Mouse (Mus musculus) adrenal gland, postnatal 25 days (tissue): Measurements from ENCODE around the gene Cpsf4l. TPM values are rescaled to one million over a fixed set of nuclear protein-coding genes. Genes with fewer than 3 reads are reported as not detected.

ENCODE experiments used
- DNase-seq: peaks from one replicate; pipeline ENCODE4 v3.0.0; 2021; ENCODE audit warnings: mixed read lengths
- long read RNA-seq: library from polyadenylated mRNA; stranded (forward); transcript quantifications from one replicate; pipeline ENCODE4 v2.0.0, GENCODE M21; 2021
- total RNA-seq: library from RNA; stranded (reverse); gene quantifications from 2 replicates; pipeline ENCODE4 v1.2.3, GENCODE M21; 2021

The Cpsf4l gene
- total RNA-seq: 0.76 TPM in 2 replicates
- long read RNA-seq, partial matches to known transcripts: 1 of 2 reads
- long read RNA-seq, other reads (novel, unspliced or antisense): 1 of 2 reads

GRCm38 (mm10) chr11:113709731-113710256, at the start of gene Cpsf4l:
Gene Cpsf4l (minus strand): TSS chr11:113710017.
- DNase-seq: no peak

- DNase-seq: no peak
These were observed 49.0 kb upstream of the Cpsf4l start for GRCm38 (mm10) chr11:113758851-113759250.

DNA sequence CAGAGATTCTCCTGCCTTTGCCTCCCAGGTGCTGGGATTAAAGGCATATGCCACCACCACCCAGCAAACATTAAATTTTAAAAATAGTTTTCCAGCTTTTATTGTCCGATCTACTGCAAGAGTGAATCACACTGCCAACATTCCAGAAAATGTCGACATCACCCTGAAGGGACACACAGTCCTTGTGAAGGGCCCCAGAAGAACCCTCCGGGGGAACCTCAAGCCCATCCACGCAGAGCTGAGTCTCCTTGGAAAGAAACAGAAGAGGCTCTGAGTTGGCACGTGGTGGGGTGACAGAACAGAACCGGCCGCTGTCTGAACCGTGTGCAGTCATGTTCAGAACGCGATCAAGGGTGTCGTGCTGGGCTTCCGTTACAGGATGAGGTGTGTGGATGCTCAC, 46.8 kb upstream of the Cpsf4l start:
- no peak for DNase-seq

DNA sequence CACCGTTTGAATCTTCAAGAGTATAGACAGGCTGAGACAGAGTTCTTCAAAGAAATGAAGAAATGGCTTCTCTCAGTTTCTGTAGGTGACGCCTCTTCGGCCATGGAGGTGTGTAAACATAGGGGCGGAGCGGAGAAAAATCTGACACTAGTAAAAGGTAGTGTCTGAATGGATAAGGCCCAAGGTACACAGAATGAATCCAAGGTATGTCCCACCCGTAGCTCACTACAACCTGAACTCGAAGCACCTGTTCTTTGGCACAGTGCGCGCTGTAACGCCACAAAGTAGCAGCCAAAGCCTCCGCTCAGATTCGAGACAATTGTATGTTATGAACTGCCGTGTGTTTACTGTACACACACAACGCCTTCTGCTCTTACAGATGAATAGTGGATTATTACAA, 46.1 kb upstream of the Cpsf4l start:
- DNase-seq: no peak

DNA sequence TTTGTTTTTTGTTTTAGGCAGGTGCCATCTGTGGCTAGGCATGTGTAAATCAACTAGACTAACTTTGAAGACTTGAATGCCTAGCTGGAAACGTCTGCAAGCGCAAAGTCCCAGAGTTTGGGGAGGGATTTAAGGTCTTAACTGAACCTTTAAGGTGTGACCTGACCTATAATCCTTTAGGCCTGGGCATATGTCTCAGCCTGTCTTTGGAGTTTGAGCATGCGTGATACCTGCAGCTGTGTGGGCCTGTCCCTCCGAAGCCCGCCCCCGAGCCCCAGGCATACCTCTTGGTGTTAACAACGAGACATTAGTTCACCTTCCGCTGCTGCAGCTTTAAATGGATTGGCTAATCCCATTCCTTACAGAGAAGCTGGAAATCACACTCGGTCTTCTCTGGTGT, 45.0 kb upstream of the Cpsf4l start:
- DNase-seq: no peak

GRCm38 (mm10) chr11:113752685-113753430, 43.0 kb upstream of the Cpsf4l start:
- no peak for DNase-seq

- no peak for DNase-seq
These were observed 42.4 kb upstream of the Cpsf4l start for GRCm38 (mm10) chr11:113752158-113752661.

DNA sequence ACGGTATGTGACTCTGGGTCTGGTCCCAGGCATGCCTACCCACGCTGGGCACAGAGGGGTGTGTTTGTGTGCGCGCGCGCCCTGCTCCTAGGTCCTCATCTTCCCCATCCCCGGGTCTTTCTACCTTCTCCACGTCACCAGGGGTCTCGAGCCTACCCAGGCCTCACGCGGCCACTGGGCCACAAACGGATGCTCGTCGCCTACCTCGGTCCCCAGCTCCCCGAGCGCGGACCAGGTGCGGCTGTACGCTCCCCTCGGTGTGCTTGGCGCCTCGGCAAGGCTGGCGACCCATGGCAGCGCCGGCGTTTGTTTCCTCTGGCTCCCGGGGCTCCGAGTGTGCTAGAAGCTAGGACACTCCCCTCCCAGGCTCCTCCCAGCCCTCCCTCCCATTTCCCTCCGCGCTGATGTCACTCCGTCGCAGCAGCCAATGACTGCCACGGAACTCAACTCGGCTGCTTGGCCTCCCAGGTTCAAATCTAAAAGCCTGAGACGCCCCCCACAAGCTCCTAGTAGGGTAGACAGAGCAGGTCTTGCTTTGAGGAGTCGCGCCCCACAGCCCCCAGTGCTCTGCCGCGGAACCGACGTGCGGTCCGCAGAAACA, 41.8 kb upstream of the Cpsf4l start, which contains the start of gene Cdc42ep4:
Gene Cdc42ep4, minus strand, starts transcription at position 398 of the 601 bp plus-strand sequence.
- DNase-seq: peak; percentile 92

DNA sequence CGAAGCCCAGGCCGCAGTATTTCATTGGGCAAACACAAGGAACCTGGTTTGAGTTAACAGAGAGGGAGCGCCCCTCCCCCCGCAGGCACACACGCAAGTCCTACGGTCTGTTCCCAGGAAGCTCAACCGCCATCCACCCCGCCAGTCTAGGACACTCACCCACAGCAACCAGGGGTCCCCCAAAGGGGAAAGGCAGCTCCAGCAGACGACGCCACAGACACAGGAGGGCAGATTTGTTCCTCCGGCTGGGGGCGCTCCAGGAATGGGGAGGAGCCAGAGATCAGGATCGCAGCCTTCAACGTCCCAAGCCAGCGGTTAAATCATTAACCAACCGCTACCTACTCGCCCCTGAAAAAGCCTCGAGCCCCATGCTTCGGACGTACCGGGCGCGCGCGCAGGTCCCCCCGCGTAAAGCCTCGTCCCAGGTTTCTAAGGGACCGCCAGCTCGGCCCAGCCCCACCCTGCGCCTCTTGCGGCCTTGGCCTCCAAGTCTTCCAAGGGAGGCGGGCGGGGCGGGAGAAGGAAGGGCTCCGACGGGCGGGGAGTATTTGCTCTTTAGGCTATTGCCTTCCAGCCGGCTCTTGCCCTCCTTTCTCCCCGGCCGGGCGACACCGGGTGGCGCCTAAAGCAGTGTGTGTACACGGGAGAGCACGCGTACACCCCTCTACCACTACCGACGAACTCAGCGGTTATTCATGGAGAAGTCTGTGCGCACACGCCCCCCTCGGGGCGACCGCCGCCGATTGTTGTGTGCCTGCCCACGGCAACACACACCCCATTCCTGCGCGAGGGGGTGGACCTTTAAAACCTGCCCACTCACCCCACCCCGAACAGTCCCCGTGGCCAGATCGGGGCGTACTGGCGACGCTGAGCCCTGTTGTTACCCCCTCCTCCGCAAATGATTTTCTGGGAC, 41.0 kb upstream of the Cpsf4l start:
- peak; percentile 76 for DNase-seq

- DNase-seq: peak; percentile 53
These were observed 40.0 kb upstream of the Cpsf4l start for GRCm38 (mm10) chr11:113749749-113750351.

- DNase-seq: peak; percentile 66
These were observed 39.1 kb upstream of the Cpsf4l start for GRCm38 (mm10) chr11:113748797-113749521.

DNA sequence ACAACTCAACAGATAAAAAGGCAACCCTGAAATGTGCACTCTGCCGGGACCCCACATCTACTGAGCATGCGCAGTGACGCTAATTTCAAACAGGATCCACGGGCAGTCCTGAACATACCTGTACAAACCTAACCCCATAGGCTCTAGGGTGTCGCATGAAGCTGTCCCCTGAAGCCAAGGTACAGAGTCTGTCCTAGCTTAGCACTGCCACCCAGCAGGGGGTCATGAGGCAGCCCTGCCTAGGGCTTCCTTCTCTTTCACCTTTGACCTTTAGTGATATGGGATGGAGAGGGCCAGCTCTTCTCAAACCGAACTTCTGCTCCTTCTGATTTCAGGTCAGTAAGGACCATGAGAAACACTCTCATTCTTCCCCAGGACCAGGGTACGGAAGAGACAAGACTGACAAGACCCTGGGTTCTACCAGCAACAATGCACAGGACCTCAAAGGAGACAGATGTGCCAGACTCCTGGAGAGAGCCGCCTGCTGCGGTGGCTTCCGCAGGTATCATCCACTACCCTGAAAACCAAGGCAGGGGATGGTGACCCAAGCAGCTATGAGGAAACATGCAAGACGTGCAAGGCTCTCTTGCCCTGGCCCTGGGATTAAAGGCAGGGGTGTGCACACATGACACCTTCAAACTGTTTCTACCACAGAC, 38.0 kb upstream of the Cpsf4l start:
- no peak for DNase-seq

- peak; percentile 40 for DNase-seq
These were observed 37.2 kb upstream of the Cpsf4l start for GRCm38 (mm10) chr11:113747056-113747455.

DNA sequence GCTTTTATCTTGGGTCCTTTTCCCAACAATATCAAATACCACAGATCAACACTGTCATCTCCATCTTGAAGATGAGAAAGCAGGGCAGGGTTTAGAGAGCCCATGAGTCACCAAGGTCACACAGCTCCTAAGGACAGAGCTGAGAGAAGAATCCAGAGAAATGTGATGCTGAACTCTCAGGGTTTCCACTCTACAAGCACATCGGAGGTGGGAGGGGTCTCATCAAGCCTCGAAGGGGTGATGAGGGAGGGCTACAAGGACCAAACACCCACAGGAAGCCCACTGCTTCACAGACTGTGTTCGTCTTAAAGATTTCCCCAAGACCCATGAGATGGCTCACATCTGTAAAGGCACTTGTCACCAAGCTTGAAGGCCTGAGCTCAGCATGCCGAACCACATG, 36.1 kb upstream of the Cpsf4l start:
- DNase-seq: no peak

DNA sequence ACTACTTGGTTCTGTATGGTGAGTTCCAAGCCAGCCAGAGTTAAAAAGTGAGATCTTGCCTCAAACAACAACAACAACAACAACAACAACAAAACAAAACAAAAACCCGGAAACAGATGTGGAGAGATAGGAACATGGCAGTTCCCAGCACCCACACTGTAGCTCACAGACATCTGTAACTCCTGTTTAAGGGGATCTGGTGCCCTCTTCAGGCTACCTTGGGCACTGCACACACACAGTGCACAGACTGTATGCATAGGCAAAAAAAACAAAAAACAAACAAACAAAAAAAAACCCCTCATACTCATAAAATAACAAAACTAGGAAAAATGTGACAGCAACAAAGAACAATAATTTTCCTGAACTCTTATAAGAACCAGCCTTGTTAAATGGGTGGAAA, 33.2 kb upstream of the Cpsf4l start:
- no peak for DNase-seq

DNA sequence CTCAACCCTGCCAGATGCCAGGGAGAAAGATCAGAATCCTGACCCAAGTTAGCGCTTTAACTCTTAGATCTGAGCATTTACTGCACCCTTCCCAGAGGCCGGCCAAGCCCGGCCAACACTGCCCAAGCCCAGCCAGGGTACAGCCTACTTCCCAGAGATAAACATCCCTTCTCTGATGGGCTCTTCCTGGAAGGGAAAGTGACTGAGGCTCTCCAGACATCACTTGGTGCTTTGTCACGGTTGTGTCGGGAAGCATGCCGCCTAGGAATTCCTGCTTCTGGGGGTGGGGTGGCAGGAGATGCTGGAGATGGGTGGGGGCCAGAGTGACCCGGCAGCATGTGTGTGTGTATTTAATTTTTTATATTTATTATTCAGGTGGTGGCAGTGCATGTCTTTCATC, 30.3 kb upstream of the Cpsf4l start:
- DNase-seq: no peak

DNA sequence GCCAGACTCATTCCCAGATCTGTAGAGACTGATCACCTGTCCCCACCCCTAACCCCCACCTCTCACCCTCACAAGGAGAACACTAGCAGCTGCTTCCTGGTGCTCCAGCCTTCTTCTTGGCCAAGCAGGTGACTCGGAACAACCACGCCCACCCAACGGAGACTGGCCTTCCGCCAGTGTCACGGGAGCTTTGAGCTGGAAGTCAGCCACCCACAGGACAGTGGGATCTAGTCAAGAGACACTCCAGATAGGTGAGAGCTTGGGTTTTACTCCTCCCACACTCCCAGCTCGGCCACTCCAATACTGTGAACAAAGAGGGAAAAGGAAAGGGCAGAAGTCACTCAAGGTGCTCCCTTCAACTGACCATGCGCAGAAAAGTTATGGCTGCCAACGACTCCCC, 29.4 kb upstream of the Cpsf4l start:
- DNase-seq: no peak

DNA sequence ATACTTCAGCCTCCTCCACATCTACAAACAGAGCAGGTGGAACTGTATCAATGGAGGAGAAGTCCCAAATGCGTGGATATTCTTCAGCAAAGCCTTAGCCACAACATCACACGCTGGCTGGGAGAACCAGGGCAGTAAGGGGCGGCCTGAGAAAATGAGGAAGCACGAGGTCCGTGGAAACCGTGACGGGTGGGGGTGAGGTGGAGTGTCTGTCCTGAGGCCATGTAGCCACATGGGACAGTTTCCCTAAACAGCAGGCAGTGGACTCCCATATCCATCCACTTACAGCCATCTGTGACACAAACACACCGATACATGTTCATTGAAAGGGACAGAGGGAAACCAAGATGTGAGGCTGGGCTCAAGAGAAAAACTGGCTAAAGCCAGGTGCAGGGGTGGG, 28.1 kb upstream of the Cpsf4l start:
- no peak for DNase-seq

DNA sequence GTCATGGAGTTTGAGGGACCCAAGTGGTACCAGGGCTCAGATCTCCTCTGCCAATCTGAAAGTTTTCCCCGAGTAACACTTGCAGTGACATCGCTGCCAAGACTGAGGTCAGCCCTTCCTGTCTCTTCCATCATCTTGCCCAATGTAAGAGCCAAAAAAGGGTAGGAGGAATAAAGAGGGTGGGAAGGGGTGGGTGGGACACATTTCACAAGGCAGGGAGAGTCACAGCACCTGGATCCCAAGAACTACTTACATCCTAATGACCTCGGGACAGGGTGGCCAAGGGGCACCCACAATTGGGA, 27.7 kb upstream of the Cpsf4l start:
- no peak for DNase-seq

DNA sequence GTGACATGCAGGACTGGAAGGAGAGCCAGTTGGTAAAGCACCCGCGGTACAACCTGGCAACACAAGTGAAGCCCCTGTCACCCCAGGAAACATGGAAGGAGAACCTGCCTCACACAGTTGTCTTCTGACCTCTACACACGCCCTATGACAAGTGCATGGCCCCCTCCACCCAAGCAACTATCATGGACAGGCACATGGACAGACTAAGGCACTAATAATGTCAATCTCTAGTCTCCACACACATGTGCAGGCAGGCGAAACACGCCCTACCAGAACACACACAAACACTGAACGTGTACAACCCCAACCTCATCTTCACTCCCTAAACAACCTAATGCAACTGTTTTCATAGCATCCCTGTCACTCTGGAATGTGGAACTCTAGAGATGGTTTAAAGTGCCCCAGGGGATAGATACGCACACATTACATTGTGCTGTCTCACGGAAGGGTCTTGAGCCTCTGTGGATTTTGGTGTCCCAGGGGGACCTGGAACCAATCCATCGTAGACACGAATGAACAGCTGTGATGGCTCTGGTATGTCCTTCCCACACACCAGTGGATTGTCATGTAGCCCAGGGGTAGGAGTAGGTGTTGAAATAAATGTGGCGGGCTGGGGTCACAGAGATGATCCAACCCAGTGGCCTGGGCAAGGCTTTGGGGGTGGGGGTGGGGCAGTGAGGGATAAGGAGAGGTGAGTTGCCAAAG, 27.2 kb upstream of the Cpsf4l start:
- DNase-seq: no peak
